Mouse (Mus musculus) duodenum, adult 2 months (tissue): ENCODE measurements around the gene Dhtkd1. TPM values are rescaled to one million over a fixed set of nuclear protein-coding genes. Genes with fewer than 3 reads are reported as not detected.

Source experiments
- polyA plus RNA-seq: library from polyadenylated mRNA; depleted of rRNA; stranded (reverse); fragments of >200 nt; gene quantifications from 2 replicates; pipeline ENCODE4 v1.2.3, GENCODE M21; 2012; ENCODE audit warnings: low replicate concordance; rRNA removed

The Dhtkd1 gene
- 0.14 and 0.53 TPM in 2 replicates for polyA plus RNA-seq

GRCm38 (mm10) chr2:5942416-5943032 lies at the start of gene Dhtkd1:
Gene Dhtkd1, minus strand, starts transcription at chr2:5942792.

GRCm38 (mm10) chr2:5950766-5951595 lies 8.4 kb upstream of the Dhtkd1 start, which contains the start of gene Upf2:
Gene Upf2, plus strand, starts transcription at chr2:5951469.

GRCm38 (mm10) chr2:5894843-5895570 lies 47.6 kb downstream of the Dhtkd1 start, which contains the start of gene Sec61a2:
Gene Sec61a2, minus strand, starts transcription at chr2:5895432.

GRCm38 (mm10) chr2:5862834-5863233 lies 79.8 kb downstream of the Dhtkd1 start, which contains the start of gene Gm13199:
Gene Gm13199, minus strand, starts transcription at chr2:5862934.

Other genes starting within 250 kb of the Dhtkd1 start
- 5.4 and 18.5 TPM in 2 replicates for gene Camk1d, start 228.3 kb downstream of the Dhtkd1 start, polyA plus RNA-seq
- 7.1 and 8.3 TPM in 2 replicates for gene Nudt5, start 97.8 kb downstream of the Dhtkd1 start, polyA plus RNA-seq
- gene Cdc123, start 97.6 kb downstream of the Dhtkd1 start, polyA plus RNA-seq: 20.2 and 22.8 TPM in 2 replicates
- gene Gm13199, start 79.9 kb downstream of the Dhtkd1 start, polyA plus RNA-seq: 1.2 and 1.4 TPM in 2 replicates
- 5.8 and 7.5 TPM in 2 replicates for gene Sec61a2, start 47.4 kb downstream of the Dhtkd1 start, polyA plus RNA-seq
- 0.42 and 0.44 TPM in 2 replicates for gene Upf2, start 8.7 kb upstream of the Dhtkd1 start, polyA plus RNA-seq
- 10.9 and 12.2 TPM in 2 replicates for gene Proser2, start 187.4 kb upstream of the Dhtkd1 start, polyA plus RNA-seq